Mouse (Mus musculus) ES-E14 (cell line): ENCODE results near the gene 3110018I06Rik.

Experiments used
- CHD2 ChIP-seq: IDR thresholded peaks from 2 replicates; pipeline ENCODE4 v1.6.1; 2014; ENCODE audit warnings: mild to moderate bottlenecking, low read depth, low read length, inconsistent platforms
- HCFC1 ChIP-seq: IDR thresholded peaks from 2 replicates; pipeline ENCODE4 v1.6.1; 2012; ENCODE audit warnings: low read length, inconsistent platforms, borderline replicate concordance; ENCODE audit not compliant: insufficient read depth
- MAFK ChIP-seq: IDR thresholded peaks from 2 replicates; pipeline ENCODE4 v1.6.1; 2014; ENCODE audit warnings: mild to moderate bottlenecking, low read depth, low read length, inconsistent platforms; ENCODE audit not compliant: insufficient read depth
- ZC3H11A ChIP-seq: IDR thresholded peaks from 2 replicates; pipeline ENCODE4 v1.6.1; 2012; ENCODE audit warnings: low read depth, mild to moderate bottlenecking, inconsistent platforms, low read length, borderline replicate concordance
- ZNF384 ChIP-seq: IDR thresholded peaks from 2 replicates; pipeline ENCODE4 v1.6.1; 2012; ENCODE audit warnings: low read depth, low read length, inconsistent platforms

DNA sequence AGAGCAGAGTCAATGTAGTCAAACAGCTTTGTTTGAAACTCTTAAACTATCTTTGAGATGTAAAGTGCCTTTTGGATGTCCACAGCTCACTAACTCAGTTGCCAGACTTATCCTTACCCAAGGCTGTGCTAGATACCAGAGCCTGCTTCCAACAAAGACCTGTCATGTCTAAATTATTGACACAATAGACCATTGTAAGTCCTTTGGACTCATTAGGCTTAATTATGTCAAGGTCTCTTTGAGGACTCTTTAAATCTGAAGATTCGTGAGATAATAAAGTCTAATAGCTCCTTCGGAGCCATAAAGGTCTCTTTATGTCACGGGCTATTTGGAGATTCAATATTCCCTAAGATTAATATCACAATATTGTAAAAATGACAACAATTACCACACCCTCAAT lies 32.5 kb downstream of the 3110018I06Rik start:
- TF ChIP-seq ZC3H11A, result no peak
- TF ChIP-seq HCFC1, result no peak
- no peak for TF ChIP-seq CHD2
- TF ChIP-seq ZNF384, result no peak
- TF ChIP-seq MAFK, result no peak
